Mouse (Mus musculus) hindbrain, embryonic 14.5 days (tissue): Measurements from ENCODE around the gene Tmem215. TPM values are rescaled to one million over a fixed set of nuclear protein-coding genes. Genes with fewer than 3 reads are reported as not detected.

ENCODE experiments used
- polyA plus RNA-seq: library from polyadenylated mRNA; unstranded; fragments of >200 nt; fragmentation: Nextera tagmentation; extraction: Ambion mirVana; gene quantifications from 2 replicates; pipeline ENCODE4 v1.2.1, GENCODE M21; 2014

Tmem215 gene
- polyA plus RNA-seq, 1 experiment from 2014 or later: 0.67 TPM

Other genes with a start within 250 kb of the Tmem215 start
- 2.5 and 4.3 TPM in 2 replicates for gene Ddx58, start 232.4 kb upstream of the Tmem215 start, polyA plus RNA-seq
- gene Smim27, start 202.6 kb upstream of the Tmem215 start, polyA plus RNA-seq: 12.8 and 16.9 TPM in 2 replicates
- gene Topors, start 202.3 kb upstream of the Tmem215 start, polyA plus RNA-seq: 31.8 and 32.7 TPM in 2 replicates
- gene Ndufb6, start 192.8 kb upstream of the Tmem215 start, polyA plus RNA-seq: 345 and 377 TPM in 2 replicates
- 40.3 and 42.1 TPM in 2 replicates for gene Aptx, start 231.0 kb downstream of the Tmem215 start, polyA plus RNA-seq
- gene Dnaja1, start 250.0 kb downstream of the Tmem215 start, polyA plus RNA-seq: 635 and 648 TPM in 2 replicates